Comparison of ENCODE assay signal across 22 mouse cellular contexts in genomic region chr10:70537694-70538093, GRCm38 (mm10).
DNase-seq lines count a peak whose midpoint lies in the region; ATAC-seq and TF ChIP-seq lines count a peak whose summit lies in the region.
"Had no signal": no experiment of that assay in that cellular context is flagged by ENCODE, and none has a peak within 500 bp of the region (broad histone marks: within the 10 kb centered on the region; RNA-seq: fewer than 3 reads in every experiment).

No protein-coding gene starts in this region.

- no peak for TF ChIP-seq CTCF in intestine, postnatal 0 days (IDR thresholded peaks at IDR 0.05; ENCODE audit: low read depth)
- no peak for TF ChIP-seq CTCF in lung, embryonic 14.5 days (IDR thresholded peaks at IDR 0.05; ENCODE audit: low read depth)

- 80% methylated on average over 10 of the region's 10 CpGs for WGBS in intestine, embryonic 14.5 days
- 70% methylated on average over 10 of the region's 10 CpGs for WGBS in intestine, postnatal 0 days
- 66% methylated on average over 10 of the region's 10 CpGs for WGBS in lung, embryonic 14.5 days
- 91% methylated on average over 10 of the region's 10 CpGs for WGBS in midbrain, embryonic 13.5 days

- no peak for ATAC-seq in intestine, embryonic 14.5 days (replicated peaks; ENCODE audit: low FRiP score, low TSS enrichment, low read depth)
- no peak for ATAC-seq in intestine, postnatal 0 days
- ATAC-seq in lung, embryonic 14.5 days (ENCODE audit: insufficient read depth), result no peak
- no peak for ATAC-seq in midbrain, embryonic 13.5 days
- ATAC-seq: forebrain, embryonic 14.5 days; inflammation-experienced regulatory T-cells, adult 6 months had no signal

- DNase-seq in intestine, embryonic 14.5 days (ENCODE audit: low spot score), result peak; percentile 49
- peak; percentile 76 for DNase-seq in lung, embryonic 14.5 days
- no peak for DNase-seq in lung, postnatal 25 days (ENCODE audit: low spot score)
- peak; percentile 24 for DNase-seq in adipocyte (ENCODE audit: low spot score)
- DNase-seq: adrenal gland, postnatal 10 days; B cell, adult 2 months; cerebellum, adult 9-10 months; cerebellum, postnatal 36 days; gastrocnemius, postnatal 14 days; kidney, adult 8-10 months; kidney, postnatal 36 days; liver, embryonic 13.5 days; midbrain, embryonic 14.5 days had no signal

- no peak overlapping the region for H3K9ac ChIP-seq in intestine, embryonic 14.5 days (ENCODE audit: low read length)
- H3K9ac ChIP-seq in intestine, postnatal 0 days (ENCODE audit: low read depth, low read length), result no peak overlapping the region
- no peak overlapping the region for H3K9ac ChIP-seq in lung, embryonic 14.5 days
- H3K9ac ChIP-seq in midbrain, embryonic 13.5 days (replicated peaks), result no peak overlapping the region
- H3K9ac ChIP-seq: hindbrain, embryonic 15.5 days; limb, embryonic 15.5 days; liver, embryonic 13.5 days; lung, embryonic 15.5 days had no signal

- no peak overlapping the region for H3K27ac ChIP-seq in intestine, embryonic 14.5 days (ENCODE audit: low read depth)
- no peak overlapping the region for H3K27ac ChIP-seq in intestine, postnatal 0 days (ENCODE audit: low read depth, low read length)
- no peak overlapping the region for H3K27ac ChIP-seq in lung, embryonic 14.5 days (ENCODE audit: low read depth)
- no peak overlapping the region for H3K27ac ChIP-seq in midbrain, embryonic 13.5 days
- H3K27ac ChIP-seq: hindbrain, embryonic 15.5 days; limb, embryonic 10.5 days; limb, embryonic 15.5 days; liver, embryonic 13.5 days; lung, embryonic 15.5 days; macrophage had no signal

- H3K4me2 ChIP-seq in intestine, embryonic 14.5 days (ENCODE audit: low read length), result no peak overlapping the region
- H3K4me2 ChIP-seq in intestine, postnatal 0 days (replicated peaks; ENCODE audit: low read depth), result no peak overlapping the region
- no peak overlapping the region for H3K4me2 ChIP-seq in lung, embryonic 14.5 days
- no peak overlapping the region for H3K4me2 ChIP-seq in midbrain, embryonic 13.5 days (replicated peaks)
- H3K4me2 ChIP-seq: hindbrain, embryonic 15.5 days; limb, embryonic 15.5 days; liver, embryonic 13.5 days; lung, embryonic 15.5 days had no signal

- H3K36me3 ChIP-seq in intestine, embryonic 14.5 days (ENCODE audit: control insufficient read depth, insufficient read depth, low read length), result no peaks in the 10 kb centered on the region
- H3K36me3 ChIP-seq in intestine, postnatal 0 days (ENCODE audit: control insufficient read depth, insufficient read depth), result no peaks in the 10 kb centered on the region
- H3K36me3 ChIP-seq in lung, embryonic 14.5 days (ENCODE audit: insufficient read depth), result no peaks in the 10 kb centered on the region
- H3K36me3 ChIP-seq in midbrain, embryonic 13.5 days, result peaks cover 51% of the 10 kb centered on the region
- H3K36me3 ChIP-seq: liver, embryonic 13.5 days; lung, embryonic 15.5 days had no signal

- no peaks in the 10 kb centered on the region for H3K9me3 ChIP-seq in intestine, embryonic 14.5 days (ENCODE audit: control insufficient read depth, low read length)
- no peaks in the 10 kb centered on the region for H3K9me3 ChIP-seq in intestine, postnatal 0 days (ENCODE audit: control insufficient read depth)
- H3K9me3 ChIP-seq in lung, embryonic 14.5 days (ENCODE audit: low read depth, low read length), result no peaks in the 10 kb centered on the region
- no peaks in the 10 kb centered on the region for H3K9me3 ChIP-seq in midbrain, embryonic 13.5 days
- H3K9me3 ChIP-seq: hindbrain, embryonic 15.5 days; limb, embryonic 10.5 days; limb, embryonic 15.5 days; lung, embryonic 15.5 days had no signal

- no peaks in the 10 kb centered on the region for H3K4me1 ChIP-seq in intestine, embryonic 14.5 days (replicated peaks; ENCODE audit: control insufficient read depth, insufficient read depth, low read length)
- no peaks in the 10 kb centered on the region for H3K4me1 ChIP-seq in intestine, postnatal 0 days (replicated peaks; ENCODE audit: control insufficient read depth, insufficient read depth, low read length)
- no peaks in the 10 kb centered on the region for H3K4me1 ChIP-seq in lung, embryonic 14.5 days (ENCODE audit: insufficient read depth)
- no peaks in the 10 kb centered on the region for H3K4me1 ChIP-seq in midbrain, embryonic 13.5 days (replicated peaks)
- H3K4me1 ChIP-seq: hindbrain, embryonic 15.5 days; limb, embryonic 10.5 days; limb, embryonic 15.5 days; liver, embryonic 13.5 days; lung, embryonic 15.5 days had no signal

- H3K4me3 ChIP-seq in intestine, embryonic 14.5 days (ENCODE audit: low read depth, low read length), result no peak overlapping the region
- no peak overlapping the region for H3K4me3 ChIP-seq in intestine, postnatal 0 days (ENCODE audit: low read depth, low read length)
- no peak overlapping the region for H3K4me3 ChIP-seq in lung, embryonic 14.5 days (ENCODE audit: low read depth, low read length)
- no peak overlapping the region for H3K4me3 ChIP-seq in midbrain, embryonic 13.5 days (replicated peaks)
- H3K4me3 ChIP-seq: hindbrain, embryonic 15.5 days; limb, embryonic 10.5 days; limb, embryonic 15.5 days; liver, embryonic 13.5 days; lung, embryonic 15.5 days had no signal

- H3K27me3 ChIP-seq in intestine, embryonic 14.5 days (replicated peaks; ENCODE audit: control insufficient read depth, insufficient read depth, low read length), result no peaks in the 10 kb centered on the region
- no peaks in the 10 kb centered on the region for H3K27me3 ChIP-seq in intestine, postnatal 0 days (replicated peaks; ENCODE audit: control insufficient read depth, insufficient read depth, low read length)
- H3K27me3 ChIP-seq in lung, embryonic 14.5 days (ENCODE audit: insufficient read depth, low read length), result no peaks in the 10 kb centered on the region
- H3K27me3 ChIP-seq in midbrain, embryonic 13.5 days, result no peaks in the 10 kb centered on the region
- H3K27me3 ChIP-seq: hindbrain, embryonic 15.5 days; limb, embryonic 15.5 days; liver, embryonic 13.5 days; lung, embryonic 15.5 days had no signal
